Mouse (Mus musculus) CD4-positive helper T cell, adult 2 months (primary cell): ENCODE results near the gene Prkcq.
A peak's percentile ranks its signal among the peaks of the same experiment; 100 is the strongest.

Experiments used
- DNase-seq: peaks from one replicate; pipeline ENCODE4 v3.0.0-alpha.2; 2012; ENCODE audit warnings: low read depth, missing footprints, low spot score

The Prkcq gene

DNA sequence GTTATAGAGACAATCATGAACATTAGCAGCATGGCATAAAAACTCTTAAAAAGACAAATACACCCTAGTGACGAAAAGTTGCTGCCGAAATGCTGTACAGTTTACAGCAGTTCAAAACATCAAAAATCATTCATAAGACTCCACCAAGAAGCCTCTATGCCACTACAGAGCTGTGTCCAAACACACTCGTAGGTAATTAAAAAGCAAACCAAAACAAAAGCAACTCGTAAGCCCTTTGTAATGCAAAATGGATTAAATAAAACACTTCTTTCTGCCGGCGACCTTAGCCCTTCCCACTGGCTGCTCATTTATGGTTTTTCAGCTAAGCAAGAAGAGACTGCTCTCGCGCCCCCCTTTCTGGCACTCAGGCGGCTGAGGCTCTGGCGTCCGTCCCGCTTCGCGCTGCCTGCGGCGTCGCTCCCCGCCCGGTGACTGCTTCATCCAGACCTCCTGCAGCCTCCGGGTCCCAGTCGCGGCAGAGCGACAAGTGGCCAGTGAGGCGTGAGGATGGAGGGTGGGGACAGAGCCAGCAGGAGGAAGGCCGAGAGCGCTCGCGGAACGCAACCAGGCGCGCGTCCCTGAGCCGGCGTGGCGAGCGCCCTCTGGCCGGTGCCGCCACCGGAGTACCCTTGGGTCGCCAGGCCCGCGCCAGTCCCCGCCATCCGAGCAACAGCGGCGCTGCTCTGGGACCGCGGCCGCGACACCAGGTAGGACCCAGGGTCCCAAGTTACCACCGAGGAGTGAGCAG, at the start of gene Prkcq:
Prkcq (plus strand) TSS at position 355 of the 748 bp plus-strand sequence.
- peak; percentile 64 for DNase-seq

- DNase-seq: no peak
Measured at GRCm38 (mm10) chr2:11130881-11131280, 41.0 kb upstream of the Prkcq start.

GRCm38 (mm10) chr2:11135718-11136117, 36.2 kb upstream of the Prkcq start:
- peak; percentile 36 for DNase-seq

DNA sequence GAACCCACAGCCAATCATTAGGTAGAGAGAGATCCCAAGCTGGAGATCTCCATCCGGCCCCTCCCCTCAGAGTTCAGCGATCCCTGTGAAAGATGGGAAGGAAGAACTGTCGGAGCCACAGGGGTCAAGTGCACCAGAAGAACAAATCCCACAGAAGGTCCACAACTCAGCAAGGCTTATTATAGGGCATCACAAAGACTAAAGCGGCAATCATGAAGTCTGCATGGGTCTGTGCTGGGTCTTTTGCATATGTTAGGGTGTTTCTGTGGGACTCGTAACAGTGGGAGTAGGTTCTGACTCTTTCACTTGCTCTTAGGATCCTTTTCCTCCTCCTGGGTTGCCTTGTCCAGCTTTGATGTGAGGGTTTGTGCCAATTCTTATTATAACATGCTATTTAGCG, 33.8 kb upstream of the Prkcq start:
- DNase-seq: no peak

- no peak for DNase-seq
Measured at GRCm38 (mm10) chr2:11139518-11140152, 32.3 kb upstream of the Prkcq start.

DNA sequence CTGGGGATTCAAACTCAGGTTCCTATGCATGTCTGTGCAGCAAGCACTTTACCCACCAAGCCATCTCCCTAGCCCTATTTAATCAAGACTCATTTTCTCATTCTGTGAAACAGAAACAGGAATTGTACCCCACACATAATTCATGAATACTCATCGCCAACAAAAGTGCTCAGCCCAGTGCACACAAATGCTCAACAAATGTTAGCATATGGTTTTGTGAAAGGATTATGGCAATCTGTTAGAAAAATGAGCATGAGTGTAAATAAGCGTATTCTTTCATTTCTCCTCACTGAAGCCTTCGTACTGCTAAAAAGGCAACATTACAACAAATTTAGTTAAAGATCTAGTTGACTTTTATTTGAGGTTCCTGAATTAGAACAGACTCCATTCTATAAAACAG, 31.5 kb upstream of the Prkcq start:
- DNase-seq: no peak

GRCm38 (mm10) chr2:11149091-11149490, 22.8 kb upstream of the Prkcq start:
- no peak for DNase-seq

GRCm38 (mm10) chr2:11150975-11151374, 20.9 kb upstream of the Prkcq start:
- no peak for DNase-seq

GRCm38 (mm10) chr2:11151655-11152323, 20.1 kb upstream of the Prkcq start:
- no peak for DNase-seq

- peak; percentile 90 for DNase-seq
Measured at GRCm38 (mm10) chr2:11159641-11160040, 12.3 kb upstream of the Prkcq start.

- DNase-seq: peak; percentile 82
Measured at GRCm38 (mm10) chr2:11160696-11161095, 11.2 kb upstream of the Prkcq start.

DNA sequence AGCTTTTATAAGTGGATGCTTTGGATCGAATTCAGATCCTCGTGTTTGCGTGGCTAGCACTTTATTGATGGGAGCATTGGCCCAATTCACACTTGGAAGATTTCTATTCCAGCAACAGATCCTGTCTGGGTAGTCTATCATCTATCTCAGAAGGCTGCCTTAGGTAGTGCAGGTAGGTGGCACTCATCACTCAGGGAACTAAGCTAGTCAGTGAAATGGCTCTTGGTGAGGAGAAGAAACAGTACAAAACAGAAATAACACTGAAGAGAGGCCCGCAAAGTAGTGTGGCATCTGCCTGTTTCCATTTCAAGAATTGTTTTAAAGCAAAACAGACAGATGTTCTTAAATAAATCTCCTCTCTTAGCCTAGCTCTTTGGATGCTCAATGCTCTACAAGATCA, 10.6 kb upstream of the Prkcq start:
- peak; percentile 73 for DNase-seq

- DNase-seq: no peak
Measured at GRCm38 (mm10) chr2:11162701-11163100, 9.2 kb upstream of the Prkcq start.

- no peak for DNase-seq
Measured at GRCm38 (mm10) chr2:11164170-11164569, 7.7 kb upstream of the Prkcq start.

DNA sequence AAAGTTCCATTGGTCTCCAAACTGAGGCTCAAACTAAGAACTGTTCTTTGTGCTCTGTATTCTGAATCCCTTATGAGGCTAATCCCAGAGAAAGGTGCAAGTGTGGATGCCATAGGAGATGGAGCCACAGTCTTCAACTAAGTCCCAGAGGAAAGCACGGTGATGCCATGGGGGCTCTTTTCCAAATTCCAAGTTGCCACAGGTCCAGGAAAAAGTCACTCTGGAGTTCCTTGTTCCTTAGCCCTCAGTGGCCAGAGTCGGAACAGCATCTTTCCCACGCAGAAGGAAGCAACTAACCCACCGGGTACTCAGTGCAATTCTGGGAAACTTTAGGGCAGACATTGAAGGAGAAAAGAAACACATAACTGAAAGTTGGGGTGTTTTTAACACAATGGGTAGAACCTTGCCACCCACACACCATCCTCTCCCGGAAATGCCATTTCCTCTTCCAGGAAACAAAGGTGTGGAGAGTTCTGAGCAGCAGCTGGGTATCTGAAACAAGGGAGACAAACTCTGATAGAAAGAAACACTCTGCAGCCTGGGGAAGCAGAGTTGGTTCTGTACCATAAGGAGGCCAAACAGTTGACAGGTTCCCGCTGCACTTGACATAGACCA, 2.1 kb upstream of the Prkcq start:
- DNase-seq: peak; percentile 83

GRCm38 (mm10) chr2:11172831-11173414, 1.0 kb downstream of the Prkcq start:
- DNase-seq: peak; percentile 57

DNA sequence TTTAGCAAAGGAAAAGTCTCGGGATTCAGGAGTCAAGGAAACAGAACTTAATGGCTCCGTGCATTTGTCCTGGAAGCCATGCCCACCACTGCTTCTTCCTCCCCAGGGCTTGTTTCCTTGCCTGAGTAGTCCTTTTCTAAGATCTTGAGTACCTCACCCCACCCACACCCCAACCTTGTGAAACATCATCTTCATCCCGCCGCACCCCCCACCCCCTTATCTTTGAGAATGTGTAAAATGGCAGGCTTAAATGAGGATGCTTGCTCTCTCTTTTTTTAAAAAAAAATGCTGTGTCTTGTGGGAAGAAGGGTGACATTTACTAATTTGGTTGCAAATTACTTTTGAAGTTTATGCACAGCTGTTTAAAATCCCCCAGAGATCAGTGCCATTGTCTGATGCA, 1.6 kb downstream of the Prkcq start:
- peak; percentile 81 for DNase-seq

- DNase-seq: no peak
Measured at GRCm38 (mm10) chr2:11174101-11174500, 2.2 kb downstream of the Prkcq start.

DNA sequence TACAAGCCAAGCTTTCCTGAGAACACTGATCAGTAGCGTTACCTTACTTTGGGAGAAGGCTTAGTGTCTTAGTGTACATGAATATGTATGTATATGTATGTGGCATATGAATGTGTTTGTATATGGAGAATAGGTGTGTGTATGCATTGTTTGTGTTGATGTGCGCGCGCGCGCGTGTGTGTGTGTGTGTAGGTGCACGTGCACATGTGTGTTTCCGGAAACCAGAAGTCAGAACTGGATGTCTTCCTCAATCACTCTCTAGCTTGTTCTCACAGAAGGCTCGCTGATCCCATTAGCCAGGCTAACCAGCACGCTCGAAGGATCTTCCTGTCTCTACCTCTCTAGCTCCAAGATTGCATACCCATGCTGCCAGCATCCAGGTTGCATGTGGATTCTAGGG, 6.0 kb downstream of the Prkcq start:
- DNase-seq: no peak

DNA sequence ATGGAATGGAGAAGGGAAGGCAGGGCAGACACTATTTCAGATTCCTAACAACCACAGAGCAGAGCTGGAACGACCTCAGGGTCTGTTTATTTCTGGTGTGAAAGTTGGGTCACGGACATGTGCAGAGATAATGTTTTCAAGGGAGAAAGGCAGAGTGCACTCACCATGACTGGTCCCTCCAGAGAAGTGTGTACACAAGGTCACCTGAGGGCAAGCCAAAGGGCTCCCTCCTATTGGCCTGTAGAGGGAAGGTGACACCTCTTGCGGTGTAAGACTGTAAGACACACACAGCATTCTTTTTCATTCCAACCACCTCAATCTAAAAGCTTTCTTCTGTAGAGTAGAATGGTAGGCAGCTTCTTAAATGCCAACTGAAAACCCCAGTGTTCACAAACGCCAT, 9.6 kb downstream of the Prkcq start:
- DNase-seq: peak; percentile 76

- DNase-seq: peak; percentile 55
Measured at GRCm38 (mm10) chr2:11182096-11182495, 10.2 kb downstream of the Prkcq start.

DNA sequence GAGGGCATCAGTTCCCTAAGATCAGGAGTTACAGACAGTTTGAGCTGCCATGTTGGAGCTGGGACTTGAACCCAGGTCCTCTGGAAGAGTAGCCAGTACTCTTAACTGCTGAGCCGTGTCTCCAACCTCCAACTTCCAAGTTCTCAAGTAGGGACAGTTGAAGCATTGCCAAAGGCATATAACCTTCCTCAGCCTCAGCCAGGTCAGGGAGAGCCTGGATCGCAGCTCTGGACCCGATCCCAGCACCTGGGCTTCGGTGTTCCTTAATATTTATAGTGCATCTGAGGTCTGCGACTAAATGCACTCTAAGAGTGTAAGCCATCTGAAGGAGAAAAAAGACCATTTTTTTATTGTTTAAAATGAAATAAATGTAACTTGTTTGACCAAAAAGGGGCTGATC, 12.1 kb downstream of the Prkcq start:
- DNase-seq: no peak
